Comparison of ENCODE assay signal across 32 mouse cellular contexts in the genomic region with DNA sequence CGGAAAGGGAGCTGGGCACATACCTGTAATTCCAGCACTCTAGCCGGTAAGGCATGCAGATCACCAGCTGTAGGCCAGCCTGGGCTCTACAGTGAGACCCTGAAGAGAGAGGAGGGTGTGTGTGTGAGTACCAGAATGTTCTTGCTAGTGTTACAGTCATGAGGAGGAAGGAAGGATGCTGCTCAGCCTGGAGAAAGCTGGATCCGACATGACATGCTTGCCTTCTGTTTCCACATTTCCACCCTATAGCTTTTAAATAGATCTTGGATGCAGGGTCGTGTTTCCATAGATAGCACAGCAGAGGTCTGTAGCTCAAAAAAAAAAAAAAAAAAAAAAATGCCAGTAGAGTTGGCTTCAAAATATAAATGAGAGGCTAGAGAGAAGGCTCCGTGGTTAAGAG. TPM values are rescaled to one million over a fixed set of nuclear protein-coding genes. Genes with fewer than 3 reads are reported as not detected.
"Had no signal": no experiment of that assay in that cellular context is flagged by ENCODE, and none has a peak within 500 bp of the region (broad histone marks: within the 10 kb centered on the region; RNA-seq: fewer than 3 reads in every experiment).

No protein-coding gene starts in this region.

- H3K4me3 ChIP-seq: kidney, embryonic 15.5 days; left cerebral cortex, adult 2 months; limb, embryonic 12.5 days; limb, embryonic 15.5 days; midbrain, embryonic 12.5 days; midbrain, embryonic 15.5 days; myocyte; neural tube, embryonic 13.5 days; stomach, embryonic 15.5 days had no signal

- H3K9ac ChIP-seq: kidney, embryonic 15.5 days; limb, embryonic 12.5 days; limb, embryonic 15.5 days; liver, embryonic 14.5 days; liver, postnatal 0 days; lung, embryonic 14.5 days; midbrain, embryonic 12.5 days; midbrain, embryonic 15.5 days; neural tube, embryonic 13.5 days; stomach, embryonic 15.5 days had no signal

- H3K9me3 ChIP-seq: kidney, embryonic 15.5 days; limb, embryonic 12.5 days; limb, embryonic 15.5 days; midbrain, embryonic 12.5 days; midbrain, embryonic 15.5 days; neural tube, embryonic 13.5 days; stomach, embryonic 15.5 days had no signal

- H3K27ac ChIP-seq: kidney, embryonic 15.5 days; left cerebral cortex, adult 2 months; limb, embryonic 12.5 days; limb, embryonic 15.5 days; liver, embryonic 14.5 days; macrophage; midbrain, embryonic 12.5 days; midbrain, embryonic 15.5 days; neural tube, embryonic 13.5 days; stomach, embryonic 15.5 days had no signal

- H3K27me3 ChIP-seq: kidney, embryonic 15.5 days; limb, embryonic 12.5 days; limb, embryonic 15.5 days; midbrain, embryonic 12.5 days; midbrain, embryonic 15.5 days; neural tube, embryonic 13.5 days; stomach, embryonic 15.5 days had no signal

- DNase-seq: kidney, adult 8-10 months; kidney, postnatal 10 days; kidney, postnatal 36 days; layer of hippocampus, postnatal 36 days; left cerebral cortex, postnatal 4 days; liver, postnatal 0 days; lung, embryonic 14.5 days; retina, postnatal 1 day; right cerebral cortex, postnatal 25 days; spleen, adult 18-20 months; thymus, adult 2 months; thymus, postnatal 14 days; thymus, postnatal 4 days had no signal

- H3K4me1 ChIP-seq: kidney, embryonic 15.5 days; limb, embryonic 12.5 days; limb, embryonic 15.5 days; midbrain, embryonic 12.5 days; midbrain, embryonic 15.5 days; neural tube, embryonic 13.5 days; stomach, embryonic 15.5 days had no signal

- H3K4me2 ChIP-seq: kidney, embryonic 15.5 days; limb, embryonic 12.5 days; limb, embryonic 15.5 days; liver, embryonic 11.5 days; lung, embryonic 14.5 days; midbrain, embryonic 12.5 days; midbrain, embryonic 15.5 days; neural tube, embryonic 13.5 days; stomach, embryonic 15.5 days had no signal

- ATAC-seq: liver, postnatal 0 days; lung, postnatal 0 days; midbrain, embryonic 15.5 days had no signal

RNA-seq across cellular contexts. Expression of gene Muc5b, which starts 36.0 kb away (rescaled TPM):
- total RNA-seq: layer of hippocampus, adult 8-10 months; layer of hippocampus, postnatal 10 days; layer of hippocampus, postnatal 36 days; left cerebral cortex, adult 2 months; left cerebral cortex, postnatal 14 days; left cerebral cortex, postnatal 4 days; megakaryocyte-erythroid progenitor cell, adult 5-6 weeks; monocyte, adult 5-6 weeks; neutrophil, adult 5-6 weeks had no signal
- polyA plus RNA-seq: liver, embryonic 11.5 days; liver, embryonic 14.5 days; liver, postnatal 0 days; macrophage had no signal
